Mouse (Mus musculus): ENCODE results near the gene Mageb18.
"Not testable (repeated sequence)": the region's sequence is repeated elsewhere in the genome, so short reads cannot be mapped to it uniquely, and the experiment has no call there.

GRCm38 (mm10) chrX:92489649-92490048 lies 109.7 kb downstream of the Mageb18 start, which contains the start of gene Gm5941:
- TF ChIP-seq CTCF, EP300 (IDR thresholded peaks at IDR 0.05): not testable (repeated sequence)
